Mouse (Mus musculus) bone marrow macrophage, adult 2 months (primary cell): ENCODE measurements around the gene Pafah2. TPM values are rescaled to one million over a fixed set of nuclear protein-coding genes. Genes with fewer than 3 reads are reported as not detected.

Experiments used
- H3K27ac ChIP-seq: 2 replicates; pipeline ENCODE4 v1.5.1; 2012; ENCODE audit warnings: low read depth, low read length; ENCODE audit not compliant: insufficient read depth
- H3K4me1 ChIP-seq: 2 replicates; pipeline ENCODE4 v1.6.1; 2012; ENCODE audit warnings: low read length; ENCODE audit not compliant: control insufficient read depth, insufficient read depth
- H3K4me3 ChIP-seq: 2 replicates; pipeline ENCODE4 v1.5.1; 2012; ENCODE audit warnings: mild to moderate bottlenecking, low read length, moderate library complexity; ENCODE audit not compliant: insufficient read depth
- CTCF ChIP-seq: IDR thresholded peaks from 2 replicates; pipeline ENCODE4 v1.5.1; 2012; ENCODE audit warnings: low read depth, mild to moderate bottlenecking, low read length, moderate library complexity
- POLR2A ChIP-seq: IDR thresholded peaks from 2 replicates; pipeline ENCODE4 v1.6.1; 2012; ENCODE audit warnings: mild to moderate bottlenecking, low read depth, low read length, borderline replicate concordance
- polyA plus RNA-seq: library from polyadenylated mRNA; stranded (reverse); fragments of >200 nt; gene quantifications from 2 replicates; pipeline ENCODE4 v1.2.4, GENCODE M21; 2012; ENCODE audit not compliant: missing spikeins, insufficient read depth, insufficient read length

Gene Pafah2
- polyA plus RNA-seq, 1 experiment = 6.4 TPM

GRCm38 (mm10) chr4:134450392-134451195, 54.5 kb downstream of the Pafah2 start:
- no peak for TF ChIP-seq POLR2A
- TF ChIP-seq CTCF = no peak
- Histone ChIP-seq H3K27ac (no peak overlapping the region), H3K4me1 (peaks cover 12% of the 10 kb centered on the region), H3K4me3 (no peak overlapping the region)

DNA sequence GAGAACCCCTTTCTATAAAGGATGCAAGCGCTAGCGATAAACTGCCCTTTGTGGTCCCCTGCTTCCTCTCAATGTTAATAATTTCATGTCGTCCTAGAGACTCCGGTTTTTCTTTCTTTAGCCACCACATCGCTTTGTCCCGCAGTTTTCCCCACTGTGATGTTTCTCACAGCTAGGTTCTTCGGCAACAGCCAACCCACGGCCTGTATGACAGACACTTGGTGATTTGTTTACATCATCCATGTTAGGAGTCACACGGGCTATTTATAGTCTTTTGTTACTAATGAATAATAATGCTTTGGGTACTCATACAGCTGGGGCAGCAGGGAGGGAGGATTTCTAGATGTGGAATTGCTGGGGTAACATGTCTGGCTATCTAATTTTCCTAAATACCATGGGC, 55.4 kb downstream of the Pafah2 start:
- Histone ChIP-seq H3K27ac (no peak overlapping the region), H3K4me1 (peaks cover 14% of the 10 kb centered on the region), H3K4me3 (no peak overlapping the region)
- TF ChIP-seq POLR2A (no peak), CTCF (no peak)

DNA sequence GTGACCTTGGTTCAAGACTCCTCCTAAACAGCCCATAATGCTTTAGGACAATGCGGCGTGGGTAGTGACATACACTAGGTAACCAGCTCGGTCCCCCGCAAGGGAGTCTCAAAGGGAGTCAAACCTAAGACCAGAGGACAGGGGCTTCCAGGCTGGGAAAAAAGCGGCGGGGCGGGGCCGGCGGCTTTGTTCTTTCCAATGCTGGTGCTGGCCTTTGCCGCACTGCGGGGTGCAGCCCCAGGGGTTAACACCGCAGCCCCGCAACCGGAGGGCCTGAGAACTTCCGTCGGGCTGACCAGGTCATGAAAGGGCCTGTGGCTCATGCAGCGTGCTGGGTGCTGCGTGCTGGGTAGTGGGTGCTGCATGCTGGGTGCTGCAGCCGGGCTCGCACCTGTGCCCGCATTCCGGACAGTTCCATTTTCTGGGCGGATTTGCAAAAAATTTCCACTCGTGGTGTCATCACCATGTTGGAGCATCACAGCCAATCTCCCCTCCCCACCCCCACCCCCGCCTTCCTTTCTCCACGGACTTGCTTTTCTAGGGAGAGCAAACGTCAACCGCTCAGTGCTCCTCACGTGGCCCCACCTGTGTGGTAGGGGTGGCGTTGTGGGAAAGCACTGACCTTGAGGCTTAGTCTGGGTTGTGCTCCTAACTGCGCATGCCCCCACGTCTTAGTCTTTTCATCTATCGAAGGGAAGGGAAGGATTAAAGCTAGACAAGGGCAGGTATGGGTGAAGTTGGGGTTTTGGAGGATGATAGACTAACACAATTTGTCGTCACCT, 57.7 kb downstream of the Pafah2 start:
- H3K27ac ChIP-seq = no peak overlapping the region

DNA sequence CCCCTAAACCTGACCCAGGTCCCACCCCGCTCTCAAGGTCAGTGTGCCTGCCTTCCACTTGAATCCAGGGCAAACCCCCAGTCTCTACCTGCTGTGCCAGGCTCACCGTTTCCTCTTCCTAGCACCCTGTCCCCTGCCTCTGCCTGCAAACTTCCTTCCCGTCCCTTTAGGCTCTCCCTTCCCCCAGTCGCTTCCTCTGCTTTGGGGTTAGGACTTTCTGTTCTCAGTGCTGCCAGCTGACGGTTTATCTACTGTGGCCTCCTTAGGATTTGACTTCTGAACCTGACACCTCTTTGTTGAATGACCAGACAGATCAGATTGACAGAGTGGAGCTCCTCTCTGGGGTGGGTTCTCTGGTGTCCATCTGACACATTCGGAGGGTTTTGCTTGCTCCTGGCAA, 59.2 kb downstream of the Pafah2 start:
- Histone ChIP-seq H3K27ac (no peak overlapping the region), H3K4me3 (no peak overlapping the region), H3K4me1 (peaks cover 22% of the 10 kb centered on the region)
- no peak for TF ChIP-seq POLR2A
- TF ChIP-seq CTCF = no peak

More for the DNA sequence above, 57.7 kb downstream of the Pafah2 start:
- TF ChIP-seq CTCF (no peak), POLR2A (no peak)
- no peak overlapping the region for H3K4me3 ChIP-seq
- peaks cover 14% of the 10 kb centered on the region for H3K4me1 ChIP-seq

DNA sequence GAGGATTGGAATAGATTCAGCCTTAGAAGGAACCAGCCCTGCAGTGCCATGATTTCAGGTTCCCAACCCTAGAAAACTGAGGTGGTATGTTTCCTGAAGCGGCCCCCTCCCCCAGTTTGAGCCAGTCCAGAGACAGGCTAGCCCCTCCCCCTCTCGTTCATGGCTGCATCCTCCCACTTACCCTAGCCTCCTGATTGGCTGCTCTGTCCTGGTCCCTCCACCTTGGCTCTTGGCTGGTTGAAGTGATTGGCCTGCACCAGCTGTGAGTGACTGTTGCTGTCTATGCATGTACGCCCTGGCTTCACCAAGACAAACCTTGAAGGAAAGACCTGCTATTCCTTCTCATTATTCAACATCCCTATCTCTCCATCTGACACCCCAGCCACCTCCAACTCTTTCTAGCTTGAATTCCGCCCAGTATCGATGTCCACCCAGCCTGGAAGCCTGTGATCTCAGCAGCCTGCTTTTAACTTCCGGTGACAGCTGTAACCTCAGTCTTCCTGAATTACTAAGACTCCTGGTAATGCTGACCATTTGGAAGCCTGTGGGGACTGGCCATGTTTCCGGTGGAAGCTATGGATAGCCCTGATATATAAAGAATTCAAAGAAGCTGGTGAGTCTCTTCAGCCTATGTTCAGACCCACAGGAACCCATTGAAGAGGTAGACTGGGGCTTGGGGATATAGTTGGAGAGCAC, 61.2 kb downstream of the Pafah2 start:
- H3K4me3 ChIP-seq = no peak overlapping the region
- H3K27ac ChIP-seq = no peak overlapping the region
- TF ChIP-seq POLR2A (no peak), CTCF (no peak)
- H3K4me1 ChIP-seq = peaks cover 19% of the 10 kb centered on the region

DNA sequence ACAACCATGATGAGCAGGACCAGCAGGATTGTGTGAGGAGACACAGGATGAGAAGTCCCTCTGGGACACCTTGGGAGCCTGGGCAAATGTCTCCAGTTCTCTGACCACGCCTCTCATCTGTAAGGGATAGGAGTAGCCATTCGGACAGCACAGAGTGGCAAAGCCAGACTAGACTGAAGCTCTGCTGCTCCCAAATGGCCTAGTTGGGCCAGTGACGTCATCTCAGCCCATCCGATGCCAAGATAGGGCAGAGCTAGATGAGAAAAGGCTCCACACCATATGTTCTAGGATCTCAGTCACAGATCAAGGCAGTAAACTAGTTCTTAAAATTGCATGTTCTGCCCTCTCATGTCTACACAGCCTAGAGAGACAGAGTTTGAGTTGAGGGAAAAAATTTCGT, 62.7 kb downstream of the Pafah2 start:
- Histone ChIP-seq H3K4me1 (peaks cover 19% of the 10 kb centered on the region), H3K4me3 (no peak overlapping the region), H3K27ac (no peak overlapping the region)
- TF ChIP-seq POLR2A = no peak
- no peak for TF ChIP-seq CTCF

GRCm38 (mm10) chr4:134460277-134460676, 64.2 kb downstream of the Pafah2 start:
- TF ChIP-seq CTCF (no peak), POLR2A (no peak)
- peak overlapping the region; percentile 49; the same call in 1 of the 2 replicates for H3K27ac ChIP-seq
- no peak overlapping the region for H3K4me3 ChIP-seq
- H3K4me1 ChIP-seq = peaks cover 15% of the 10 kb centered on the region

- H3K4me1 ChIP-seq = peaks cover 10% of the 10 kb centered on the region
- no peak overlapping the region for H3K4me3 ChIP-seq
- TF ChIP-seq POLR2A (no peak), CTCF (no peak)
- H3K27ac ChIP-seq = no peak overlapping the region
Measured at GRCm38 (mm10) chr4:134461252-134461651, 65.1 kb downstream of the Pafah2 start.

- Histone ChIP-seq H3K4me3 (no peak overlapping the region), H3K4me1 (peaks cover 5% of the 10 kb centered on the region), H3K27ac (no peak overlapping the region)
- TF ChIP-seq CTCF (no peak), POLR2A (no peak)
Measured at GRCm38 (mm10) chr4:134465789-134466188, 69.7 kb downstream of the Pafah2 start.
